Mouse (Mus musculus): Measurements from ENCODE around the gene Zfp763. TPM values are rescaled to one million over a fixed set of nuclear protein-coding genes. Genes with fewer than 3 reads are reported as not detected.
A peak's percentile ranks its signal among the peaks of the same experiment; 100 is the strongest.
"Not testable (repeated sequence)": the region's sequence is repeated elsewhere in the genome, so short reads cannot be mapped to it uniquely, and the experiment has no call there.

The Zfp763 gene
- not detected in 2 replicates for polyA plus RNA-seq (2012; ENCODE audit: insufficient read depth, insufficient read length, low replicate concordance, missing spikeins)

DNA sequence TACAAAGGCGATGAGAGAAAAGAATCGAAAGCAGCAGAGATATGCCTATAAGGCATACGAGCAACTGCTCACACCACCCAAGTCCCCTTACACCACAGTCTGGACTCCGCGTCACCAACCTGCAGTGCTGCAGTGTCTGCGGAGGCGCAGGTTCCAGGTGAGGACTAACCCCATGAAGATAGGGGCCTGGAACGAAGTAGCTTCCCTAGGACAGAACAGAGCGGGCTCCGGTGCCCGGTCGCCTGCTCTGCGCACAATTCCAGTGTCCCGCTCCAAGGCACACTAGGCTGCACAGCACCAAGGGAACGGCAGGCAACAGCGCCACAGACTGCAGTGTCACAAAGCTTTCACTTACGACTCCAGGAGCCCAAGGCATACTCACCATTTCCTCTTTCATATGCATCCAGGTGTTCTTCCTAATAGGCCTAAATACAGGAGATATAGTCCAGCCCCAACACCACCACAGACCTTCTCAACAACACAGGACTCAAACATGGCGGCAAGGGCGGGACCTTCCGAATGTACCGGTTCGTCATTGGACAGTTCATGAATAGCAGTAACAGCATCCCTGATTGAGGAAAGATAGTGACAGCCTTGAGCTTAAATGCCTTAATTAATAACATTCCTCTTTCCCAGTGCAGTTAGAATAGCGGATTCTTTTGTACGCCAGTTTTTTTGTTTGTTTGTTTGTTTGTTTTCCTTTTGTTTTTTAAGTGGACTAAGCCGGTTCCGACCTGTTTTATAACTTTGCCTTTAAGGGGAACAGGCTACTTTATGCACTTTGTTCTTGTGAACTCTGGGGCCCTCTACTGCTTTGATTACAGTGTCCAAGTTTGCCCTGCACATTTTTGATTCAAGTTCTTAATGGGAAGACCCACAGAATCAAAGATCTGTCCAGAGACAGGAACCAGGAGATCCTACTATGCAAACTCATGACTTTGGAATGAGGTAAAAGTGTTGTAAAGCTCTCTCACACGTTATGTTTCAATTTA lies at the start of gene Zfp763:
Gene Zfp763 (minus strand): TSS at position 503 of the 992 bp plus-strand sequence.
- WGBS = under 1% methylated on average over 27 of the region's 27 CpGs
- Histone ChIP-seq H3K4me1 (ENCODE audit: control insufficient read depth, insufficient read depth, low read length) (no peaks in the 10 kb centered on the region), H3K27ac (ENCODE audit: insufficient read depth, low read depth, low read length) (peak within 1 kb of the TSS; percentile 88), H3K4me3 (ENCODE audit: insufficient read depth, low read depth, low read length) (peak within 1 kb of the TSS; percentile 75)
- TF ChIP-seq POLR2A (IDR thresholded peaks at IDR 0.05; ENCODE audit: insufficient read depth, low read depth, low read length) = no peak

DNA sequence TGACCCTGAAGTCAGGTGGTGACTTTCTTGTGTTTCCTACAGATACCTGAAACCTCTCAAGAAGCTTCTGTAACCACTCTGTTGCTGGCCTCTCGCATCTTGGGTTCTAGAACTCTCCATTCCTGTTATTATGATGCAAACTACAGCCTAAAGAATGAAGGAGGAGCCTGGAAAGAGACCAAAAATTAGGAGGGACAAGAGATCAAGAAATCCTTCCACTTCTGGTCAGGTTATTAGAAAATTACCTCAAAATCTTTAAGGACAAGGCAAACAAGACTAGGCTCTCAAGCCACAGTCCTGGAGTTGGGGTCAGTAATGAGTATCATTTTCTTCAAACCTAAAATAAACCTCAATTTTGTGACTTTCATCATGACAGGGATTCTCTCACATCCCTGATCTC lies 34.8 kb upstream of the Zfp763 start, which contains the start of gene 4921501E09Rik:
Gene 4921501E09Rik (minus strand): TSS at position 101 of the 400 bp plus-strand sequence.
- WGBS = 40% methylated on average over 1 of the region's 1 CpGs
- Histone ChIP-seq H3K4me1 (ENCODE audit: control insufficient read depth, insufficient read depth, low read length) (no peaks in the 10 kb centered on the region), H3K4me3 (ENCODE audit: insufficient read depth, low read depth, low read length) (no peak within 1 kb of the TSS), H3K27ac (ENCODE audit: insufficient read depth, low read depth, low read length) (no peak within 1 kb of the TSS)
- TF ChIP-seq POLR2A (IDR thresholded peaks at IDR 0.05; ENCODE audit: insufficient read depth, low read depth, low read length) = no peak
- no peak for TF ChIP-seq CTCF (IDR thresholded peaks at IDR 0.05; ENCODE audit: insufficient read depth, low read depth, low read length)

- no peak overlapping the region for H3K4me3 ChIP-seq (ENCODE audit: insufficient read depth, low read depth, low read length)
- WGBS = 3% methylated on average over 1 of the region's 1 CpGs
- no peak for TF ChIP-seq CTCF (IDR thresholded peaks at IDR 0.05; ENCODE audit: insufficient read depth, low read depth, low read length)
- no peak for TF ChIP-seq POLR2A (IDR thresholded peaks at IDR 0.05; ENCODE audit: insufficient read depth, low read depth, low read length)
- no peak overlapping the region for H3K27ac ChIP-seq (ENCODE audit: insufficient read depth, low read depth, low read length)
- no peaks in the 10 kb centered on the region for H3K4me1 ChIP-seq (ENCODE audit: control insufficient read depth, insufficient read depth, low read length)
Measured at GRCm38 (mm10) chr17:33063001-33063400, 29.8 kb upstream of the Zfp763 start.

GRCm38 (mm10) chr17:33058791-33059190 lies 25.6 kb upstream of the Zfp763 start:
- TF ChIP-seq CTCF (IDR thresholded peaks at IDR 0.05; ENCODE audit: insufficient read depth, low read depth, low read length) (no peak), POLR2A (IDR thresholded peaks at IDR 0.05; ENCODE audit: insufficient read depth, low read depth, low read length) (no peak)
- 6% methylated on average over 1 of the region's 1 CpGs for WGBS

GRCm38 (mm10) chr17:33032376-33032775 lies 826 bp downstream of the Zfp763 start:
- peak overlapping the region; percentile 75 for H3K4me3 ChIP-seq (ENCODE audit: insufficient read depth, low read depth, low read length)
- TF ChIP-seq POLR2A (IDR thresholded peaks at IDR 0.05; ENCODE audit: insufficient read depth, low read depth, low read length) (no peak), CTCF (IDR thresholded peaks at IDR 0.05; ENCODE audit: insufficient read depth, low read depth, low read length) (no peak)
- no peaks in the 10 kb centered on the region for H3K4me1 ChIP-seq (ENCODE audit: control insufficient read depth, insufficient read depth, low read length)
- no peak overlapping the region for H3K27ac ChIP-seq (ENCODE audit: insufficient read depth, low read depth, low read length)
- WGBS = 1% methylated on average over 10 of the region's 10 CpGs

More at GRCm38 (mm10) chr17:33058791-33059190, 25.6 kb upstream of the Zfp763 start:
- no peaks in the 10 kb centered on the region for H3K4me1 ChIP-seq (ENCODE audit: control insufficient read depth, insufficient read depth, low read length)
- H3K27ac ChIP-seq (ENCODE audit: insufficient read depth, low read depth, low read length) = no peak overlapping the region
- no peak overlapping the region for H3K4me3 ChIP-seq (ENCODE audit: insufficient read depth, low read depth, low read length)

GRCm38 (mm10) chr17:33020434-33020833 lies 12.8 kb downstream of the Zfp763 start:
- not testable (repeated sequence) for H3K4me3 ChIP-seq (ENCODE audit: insufficient read depth, low read depth, low read length); H3K27ac ChIP-seq (ENCODE audit: insufficient read depth, low read depth, low read length); H3K4me1 ChIP-seq (ENCODE audit: control insufficient read depth, insufficient read depth, low read length)

- 49% methylated on average over 9 of the region's 9 CpGs for WGBS
- no peak for TF ChIP-seq POLR2A (IDR thresholded peaks at IDR 0.05; ENCODE audit: insufficient read depth, low read depth, low read length)
- TF ChIP-seq CTCF (IDR thresholded peaks at IDR 0.05; ENCODE audit: insufficient read depth, low read depth, low read length) = no peak
- Histone ChIP-seq H3K4me3 (ENCODE audit: insufficient read depth, low read depth, low read length) (no peak overlapping the region), H3K27ac (ENCODE audit: insufficient read depth, low read depth, low read length) (no peak overlapping the region), H3K4me1 (ENCODE audit: control insufficient read depth, insufficient read depth, low read length) (no peaks in the 10 kb centered on the region)
Measured at GRCm38 (mm10) chr17:33008337-33008736, 24.9 kb downstream of the Zfp763 start.

GRCm38 (mm10) chr17:32998492-32998891 lies 34.7 kb downstream of the Zfp763 start:
- 95% methylated on average over 2 of the region's 2 CpGs for WGBS
- no peak overlapping the region for H3K4me3 ChIP-seq (ENCODE audit: insufficient read depth, low read depth, low read length)
- peaks cover 6% of the 10 kb centered on the region; the same call in 1 of the 2 replicates for H3K4me1 ChIP-seq (ENCODE audit: control insufficient read depth, insufficient read depth, low read length)
- H3K27ac ChIP-seq (ENCODE audit: insufficient read depth, low read depth, low read length) = no peak overlapping the region
- TF ChIP-seq POLR2A (IDR thresholded peaks at IDR 0.05; ENCODE audit: insufficient read depth, low read depth, low read length) (no peak), CTCF (IDR thresholded peaks at IDR 0.05; ENCODE audit: insufficient read depth, low read depth, low read length) (no peak)

- H3K4me1 ChIP-seq (ENCODE audit: control insufficient read depth, insufficient read depth, low read length) = peaks cover 6% of the 10 kb centered on the region; the same call in 1 of the 2 replicates
- H3K4me3 ChIP-seq (ENCODE audit: insufficient read depth, low read depth, low read length) = peak within 1 kb of the TSS; percentile 57
- peak within 1 kb of the TSS; percentile 36; the same call in 1 of the 2 replicates for H3K27ac ChIP-seq (ENCODE audit: insufficient read depth, low read depth, low read length)
- 1% methylated on average over 21 of the region's 21 CpGs for WGBS
- TF ChIP-seq POLR2A (IDR thresholded peaks at IDR 0.05; ENCODE audit: insufficient read depth, low read depth, low read length) (no peak), CTCF (IDR thresholded peaks at IDR 0.05; ENCODE audit: insufficient read depth, low read depth, low read length) (no peak)
Measured at GRCm38 (mm10) chr17:32992699-32993474, 40.3 kb downstream of the Zfp763 start, which contains the start of gene Zfp952. Zfp952 (plus strand) TSS chr17:32993129.
